Mouse (Mus musculus) hindbrain, embryonic 12.5 days (tissue): Measurements from ENCODE around the gene Sorcs2. TPM values are rescaled to one million over a fixed set of nuclear protein-coding genes. Genes with fewer than 3 reads are reported as not detected.
A peak's percentile ranks its signal among the peaks of the same experiment; 100 is the strongest.

Source experiments
- ATAC-seq: fragments of 200-750 bp; cut with Nextera tagmentation; 2 replicates; pipeline ENCODE4 v1.8.0; 2017; ENCODE audit warnings: moderate TSS enrichment; ENCODE audit not compliant: low FRiP score
- H3K27ac ChIP-seq: fragments of 300-500 bp; sonication (generic); 2 replicates; pipeline ENCODE4 v1.5.1; 2016; ENCODE audit warnings: mild to moderate bottlenecking
- H3K27me3 ChIP-seq: fragments of 300-500 bp; sonication (generic); 2 replicates; pipeline ENCODE4 v1.6.1; 2016; ENCODE audit warnings: mild to moderate bottlenecking
- H3K36me3 ChIP-seq: fragments of 300-500 bp; sonication (generic); 2 replicates; pipeline ENCODE4 v1.6.1; 2016; ENCODE audit warnings: mild to moderate bottlenecking
- H3K4me1 ChIP-seq: fragments of 300-500 bp; sonication (generic); 2 replicates; pipeline ENCODE4 v1.6.1; 2016
- H3K4me2 ChIP-seq: fragments of 300-500 bp; sonication (generic); replicated peaks from 2 replicates; pipeline ENCODE4 v1.6.1; 2016; ENCODE audit warnings: mild to moderate bottlenecking
- H3K4me3 ChIP-seq: fragments of 300-500 bp; sonication (generic); 2 replicates; pipeline ENCODE4 v1.5.1; 2016; ENCODE audit warnings: mild to moderate bottlenecking
- H3K9ac ChIP-seq: fragments of 300-500 bp; sonication (generic); 2 replicates; pipeline ENCODE4 v1.6.1; 2016; ENCODE audit warnings: mild to moderate bottlenecking, moderate library complexity
- H3K9me3 ChIP-seq: fragments of 300-500 bp; sonication (generic); replicated peaks from 2 replicates; pipeline ENCODE4 v1.6.1; 2016; ENCODE audit warnings: mild to moderate bottlenecking
- WGBS: fragments of 180-500 bp; shearing (Covaris S2); methylation state at CpG from one replicate; pipeline ENCODE4 v1.1.7; 2016; 5-methylcytosine and 5-hydroxymethylcytosine counted together
- polyA plus RNA-seq: library from polyadenylated mRNA; unstranded; fragments of >200 nt; fragmentation: Nextera tagmentation; extraction: Ambion mirVana; gene quantifications from 2 replicates; pipeline ENCODE4 v1.2.1, GENCODE M21; 2016

The Sorcs2 gene
- polyA plus RNA-seq, 1 experiment from 2014 or later = 17.5 TPM

DNA sequence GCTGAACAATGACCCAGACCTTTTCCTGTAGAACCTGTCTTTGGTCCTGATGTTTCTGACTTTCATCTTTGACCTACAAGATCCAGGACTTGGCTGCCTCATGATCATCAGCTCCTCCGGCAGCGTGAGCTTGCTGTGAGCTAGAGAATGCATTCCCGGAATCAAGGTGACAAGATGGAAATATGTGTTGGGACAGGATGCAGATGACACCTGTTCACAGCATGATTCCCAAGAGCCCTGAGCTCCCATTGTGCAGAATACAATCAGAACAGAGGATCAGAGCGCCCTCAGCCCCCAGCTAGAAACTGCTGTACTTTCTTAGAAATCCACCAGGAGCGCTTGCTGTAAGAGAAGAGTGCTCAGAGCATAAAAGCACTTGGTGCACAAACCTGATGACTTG lies 311.0 kb downstream of the Sorcs2 start:
- Histone ChIP-seq H3K4me3 (no peak overlapping the region), H3K27ac (no peak overlapping the region), H3K4me2 (no peak overlapping the region), H3K4me1 (peaks cover 27% of the 10 kb centered on the region), H3K9ac (no peak overlapping the region), H3K36me3 (no peaks in the 10 kb centered on the region), H3K9me3 (no peaks in the 10 kb centered on the region), H3K27me3 (no peaks in the 10 kb centered on the region)
- 81% methylated on average over 5 of the region's 5 CpGs for WGBS
- ATAC-seq = no peak

DNA sequence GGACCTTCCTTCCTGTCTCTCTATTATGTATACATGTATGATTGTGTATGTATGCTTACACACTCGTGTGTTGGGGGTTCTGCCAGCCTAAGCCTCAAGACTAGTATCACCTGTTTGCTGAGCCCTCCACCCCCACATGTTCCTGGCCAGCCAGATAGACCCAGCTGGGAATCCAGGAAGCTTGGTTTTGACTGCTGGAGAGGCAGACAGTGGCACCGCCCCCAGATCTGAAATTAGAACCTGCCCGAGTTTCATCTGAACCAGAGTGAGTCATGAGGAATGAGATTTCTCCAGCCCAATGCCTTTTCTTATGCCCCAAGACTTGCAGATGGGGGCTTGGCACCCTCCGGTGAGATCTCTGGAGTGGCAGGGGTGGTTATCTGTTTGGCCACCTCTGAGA lies 312.3 kb downstream of the Sorcs2 start:
- Histone ChIP-seq H3K27ac (no peak overlapping the region), H3K9me3 (no peaks in the 10 kb centered on the region), H3K36me3 (no peaks in the 10 kb centered on the region), H3K9ac (no peak overlapping the region), H3K4me1 (peaks cover 31% of the 10 kb centered on the region), H3K4me3 (no peak overlapping the region), H3K27me3 (no peaks in the 10 kb centered on the region), H3K4me2 (no peak overlapping the region)
- ATAC-seq = no peak
- 77% methylated on average over 4 of the region's 4 CpGs for WGBS

DNA sequence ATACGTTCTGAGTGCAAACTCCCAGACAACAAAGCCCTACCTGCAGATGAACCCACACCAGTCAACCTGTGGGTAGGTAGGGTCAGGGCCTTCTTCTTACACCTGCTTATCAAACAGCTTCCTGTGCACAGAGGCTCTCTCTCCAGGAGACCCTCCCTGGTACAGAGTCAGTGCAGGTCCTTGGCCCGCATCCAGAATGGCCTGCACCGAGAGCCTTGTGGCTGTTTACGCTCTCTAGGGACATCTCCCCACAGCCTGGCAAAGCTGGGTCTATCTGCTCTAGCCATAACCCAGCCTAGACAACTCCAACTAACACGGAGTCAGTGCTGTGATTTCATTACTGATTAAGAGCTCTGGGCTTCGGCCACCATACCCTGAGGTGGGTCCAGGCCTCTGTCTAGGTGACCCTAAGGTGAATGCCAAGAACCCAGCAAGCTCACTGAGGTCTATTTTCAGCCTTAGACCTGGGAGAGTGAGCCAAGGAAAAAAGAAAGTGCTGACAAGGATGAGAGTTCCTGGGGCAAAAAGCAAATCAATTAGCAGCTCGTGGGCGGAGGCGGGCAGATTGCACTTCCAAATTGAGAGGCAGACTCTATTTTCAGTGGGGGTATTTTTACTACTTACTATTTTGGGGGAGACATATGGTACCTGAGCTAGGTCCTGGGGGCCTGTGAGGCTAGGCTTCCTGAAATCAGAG lies 313.9 kb downstream of the Sorcs2 start:
- peaks cover 29% of the 10 kb centered on the region for H3K4me1 ChIP-seq
- no peak overlapping the region for H3K9ac ChIP-seq
- WGBS = 84% methylated on average over 9 of the region's 9 CpGs
- ATAC-seq = no peak
- H3K27ac ChIP-seq = no peak overlapping the region
- no peak overlapping the region for H3K4me2 ChIP-seq
- H3K36me3 ChIP-seq = no peaks in the 10 kb centered on the region
- no peak overlapping the region for H3K4me3 ChIP-seq
- no peaks in the 10 kb centered on the region for H3K9me3 ChIP-seq
- H3K27me3 ChIP-seq = no peaks in the 10 kb centered on the region

DNA sequence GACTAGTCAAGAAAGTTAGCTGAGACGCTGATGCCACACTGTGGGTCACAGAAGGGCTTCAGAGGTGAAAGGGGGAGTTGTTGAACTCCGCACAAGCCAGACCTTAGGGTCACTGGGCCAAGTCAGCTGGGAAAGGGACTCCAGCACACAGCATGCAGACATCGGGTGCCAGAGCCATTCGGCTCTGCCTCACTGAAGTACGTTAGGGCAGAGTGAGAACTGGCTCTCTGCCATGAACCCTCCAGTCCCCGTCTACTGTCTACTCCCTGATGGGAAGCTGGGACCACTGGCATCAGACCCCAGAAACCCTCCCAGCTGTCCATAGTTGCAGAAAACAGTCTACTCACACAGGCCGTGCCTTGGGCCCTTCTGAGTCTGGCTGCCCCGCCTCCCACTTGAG lies 316.9 kb downstream of the Sorcs2 start:
- WGBS = 75% methylated on average over 8 of the region's 8 CpGs
- H3K9ac ChIP-seq = no peak overlapping the region
- no peak overlapping the region for H3K4me3 ChIP-seq
- peaks cover 25% of the 10 kb centered on the region for H3K4me1 ChIP-seq
- no peaks in the 10 kb centered on the region for H3K36me3 ChIP-seq
- no peak for ATAC-seq
- no peaks in the 10 kb centered on the region for H3K9me3 ChIP-seq
- no peak overlapping the region for H3K4me2 ChIP-seq
- no peak overlapping the region for H3K27ac ChIP-seq
- H3K27me3 ChIP-seq = no peaks in the 10 kb centered on the region

DNA sequence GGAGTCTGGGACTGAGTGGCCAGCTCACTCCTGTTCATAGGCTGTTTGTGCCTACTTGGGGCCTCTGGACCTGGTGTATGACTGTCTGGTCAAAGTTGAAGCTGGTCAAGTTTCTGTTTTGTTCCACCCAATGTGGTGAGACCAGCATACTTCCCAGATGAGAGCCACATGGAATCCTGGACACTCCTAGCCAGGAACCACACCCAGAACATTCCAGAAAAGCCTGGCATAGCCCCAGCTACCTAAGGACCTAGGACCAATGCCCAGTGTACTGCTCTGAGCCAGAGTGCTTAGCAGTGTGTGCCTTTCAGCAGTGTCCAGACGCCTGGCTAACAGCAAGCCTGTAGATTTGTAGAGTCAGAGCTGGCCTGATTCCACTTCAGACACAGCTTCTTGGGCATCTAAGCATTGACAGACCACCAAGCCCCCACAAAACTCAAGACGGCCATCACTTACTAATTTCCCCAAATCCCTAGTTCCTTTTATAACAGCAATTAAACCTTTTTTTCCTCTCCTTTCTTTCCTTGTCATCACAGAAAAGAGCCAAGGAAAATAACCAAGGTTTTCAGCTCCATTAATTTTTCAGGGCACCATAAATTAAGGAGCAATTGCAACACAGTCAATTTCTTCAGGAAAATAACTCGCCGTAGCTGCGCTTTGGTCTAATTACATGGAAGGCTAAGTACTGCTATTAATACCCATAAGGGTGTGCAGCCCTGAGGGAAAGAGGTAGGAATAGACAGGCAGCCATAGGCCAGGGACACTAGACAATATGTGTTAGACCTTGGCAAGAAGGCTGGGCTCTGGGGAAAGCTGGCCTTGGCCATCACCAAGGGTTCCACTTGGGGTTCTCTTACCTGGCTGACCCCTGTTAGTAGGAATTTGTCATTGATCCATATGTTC lies 322.5 kb downstream of the Sorcs2 start:
- Histone ChIP-seq H3K27ac (no peak overlapping the region), H3K36me3 (no peaks in the 10 kb centered on the region), H3K4me1 (no peaks in the 10 kb centered on the region; the same call in 1 of the 2 replicates), H3K4me3 (no peak overlapping the region), H3K27me3 (no peaks in the 10 kb centered on the region), H3K9ac (no peak overlapping the region), H3K4me2 (no peak overlapping the region), H3K9me3 (0 out of 2 replicates have a peak, but pooled peaks cover 6% of the 10 kb centered on the region)
- ATAC-seq = no peak
- 79% methylated on average over 5 of the region's 5 CpGs for WGBS

DNA sequence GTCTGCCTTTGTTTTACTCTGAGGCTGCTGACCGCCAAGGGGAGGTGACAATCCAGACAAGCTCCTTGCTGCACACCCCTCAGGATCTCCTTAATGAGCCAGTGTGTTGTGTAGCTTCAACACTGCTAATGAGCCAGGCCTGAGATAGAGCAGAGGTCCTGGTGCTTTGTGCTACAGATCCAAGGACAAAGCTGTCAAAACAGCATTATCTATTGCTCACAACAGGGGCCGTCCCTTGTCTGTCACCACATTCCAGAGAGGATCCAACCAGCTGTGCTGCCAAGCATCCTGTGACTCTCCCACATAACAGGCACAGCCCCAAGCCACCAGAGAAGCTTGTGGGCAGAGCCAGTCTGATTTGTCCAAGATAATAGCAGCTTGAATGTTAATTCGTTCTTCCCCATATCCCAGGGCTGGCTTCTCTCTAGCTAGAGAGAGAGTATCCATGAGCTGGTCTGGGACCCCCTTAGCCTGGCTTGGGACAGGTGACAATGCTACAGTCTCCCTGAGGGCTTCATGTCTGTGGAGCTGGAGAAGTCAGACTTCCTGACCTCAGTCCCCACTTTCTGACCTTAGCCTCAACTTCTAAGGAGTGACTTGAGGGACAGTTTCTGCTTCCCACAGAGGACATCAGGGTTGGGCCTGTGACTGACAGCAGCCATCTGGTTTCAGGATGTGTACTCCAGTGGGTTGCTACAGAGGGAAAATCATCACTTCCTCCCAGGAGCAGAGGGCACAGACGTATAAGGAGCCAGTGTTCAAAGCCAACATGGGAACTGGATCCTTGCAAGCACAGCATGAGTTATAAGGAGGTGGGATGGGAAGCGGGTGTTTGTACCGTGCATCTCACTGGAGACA lies 328.2 kb downstream of the Sorcs2 start:
- Histone ChIP-seq H3K4me1 (peaks cover 21% of the 10 kb centered on the region), H3K4me2 (no peak overlapping the region), H3K36me3 (0 out of 2 replicates have a peak, but pooled peaks cover 2% of the 10 kb centered on the region), H3K4me3 (no peak overlapping the region), H3K9me3 (0 out of 2 replicates have a peak, but pooled peaks cover 6% of the 10 kb centered on the region), H3K9ac (no peak overlapping the region), H3K27me3 (peaks cover 26% of the 10 kb centered on the region), H3K27ac (no peak overlapping the region)
- peak; percentile 49 for ATAC-seq
- WGBS = 32% methylated on average over 6 of the region's 6 CpGs

DNA sequence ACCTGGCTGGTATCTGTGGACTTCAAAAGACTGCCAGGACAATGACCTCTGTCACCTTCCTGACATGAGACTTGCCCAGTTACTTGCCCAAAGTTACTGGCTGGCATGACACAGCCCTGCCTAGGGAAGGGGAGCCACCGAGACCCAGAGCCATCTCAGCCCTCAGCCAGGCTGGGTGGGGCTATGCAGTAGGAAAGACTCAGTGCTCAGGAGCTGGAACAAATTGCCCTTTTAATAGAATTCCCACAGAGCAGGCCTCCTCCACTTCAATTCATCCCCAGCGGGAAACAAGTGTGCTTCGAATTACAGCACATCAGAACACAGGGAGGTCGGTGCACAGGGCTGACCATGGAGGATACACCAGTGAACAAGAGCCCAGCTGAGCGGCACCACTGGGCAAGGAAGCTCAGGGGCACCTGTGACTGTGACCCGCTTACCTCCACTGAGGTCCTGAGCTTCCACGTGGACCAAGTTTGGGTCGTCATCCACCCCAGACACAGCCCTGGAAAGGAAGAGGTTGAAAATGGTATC lies 330.2 kb downstream of the Sorcs2 start:
- H3K27ac ChIP-seq = no peak overlapping the region
- H3K27me3 ChIP-seq = peaks cover 27% of the 10 kb centered on the region
- H3K36me3 ChIP-seq = 0 out of 2 replicates have a peak, but pooled peaks cover 5% of the 10 kb centered on the region
- H3K4me3 ChIP-seq = no peak overlapping the region
- H3K4me1 ChIP-seq = peaks cover 21% of the 10 kb centered on the region
- H3K9ac ChIP-seq = no peak overlapping the region
- no peak overlapping the region for H3K4me2 ChIP-seq
- WGBS = 24% methylated on average over 8 of the region's 8 CpGs
- H3K9me3 ChIP-seq = no peaks in the 10 kb centered on the region
- no peak for ATAC-seq

DNA sequence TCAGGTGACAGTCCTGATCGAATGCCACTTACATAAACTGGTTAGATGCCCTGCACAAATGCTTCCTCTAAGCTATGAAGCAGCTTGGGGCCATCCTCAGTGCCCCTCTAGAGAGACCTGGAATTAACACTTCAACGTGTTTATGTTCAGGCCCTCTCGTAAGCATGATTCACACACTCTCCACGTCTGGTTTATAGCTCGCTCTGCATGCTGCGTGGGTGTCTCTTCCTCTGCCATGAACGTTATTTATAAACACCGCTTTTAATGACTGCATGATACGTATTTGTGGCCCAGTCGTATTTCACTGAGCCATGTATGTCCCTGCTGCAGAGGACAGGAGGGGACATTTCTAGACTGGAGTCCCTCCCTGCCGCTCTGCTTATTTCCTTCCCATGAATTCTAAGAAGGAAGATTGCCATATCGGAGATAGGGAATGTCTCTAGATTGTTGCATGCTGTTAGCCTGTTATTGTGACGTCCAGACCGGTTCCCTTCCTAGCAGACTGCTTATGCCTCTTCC lies 340.1 kb downstream of the Sorcs2 start:
- 91% methylated on average over 14 of the region's 14 CpGs for WGBS
- H3K27ac ChIP-seq = no peak overlapping the region
- no peak overlapping the region for H3K9ac ChIP-seq
- H3K4me3 ChIP-seq = no peak overlapping the region
- H3K4me2 ChIP-seq = no peak overlapping the region
- H3K27me3 ChIP-seq = peaks cover 3% of the 10 kb centered on the region; the same call in 1 of the 2 replicates
- peaks cover 10% of the 10 kb centered on the region for H3K4me1 ChIP-seq
- no peaks in the 10 kb centered on the region for H3K36me3 ChIP-seq
- H3K9me3 ChIP-seq = no peaks in the 10 kb centered on the region
- no peak for ATAC-seq

DNA sequence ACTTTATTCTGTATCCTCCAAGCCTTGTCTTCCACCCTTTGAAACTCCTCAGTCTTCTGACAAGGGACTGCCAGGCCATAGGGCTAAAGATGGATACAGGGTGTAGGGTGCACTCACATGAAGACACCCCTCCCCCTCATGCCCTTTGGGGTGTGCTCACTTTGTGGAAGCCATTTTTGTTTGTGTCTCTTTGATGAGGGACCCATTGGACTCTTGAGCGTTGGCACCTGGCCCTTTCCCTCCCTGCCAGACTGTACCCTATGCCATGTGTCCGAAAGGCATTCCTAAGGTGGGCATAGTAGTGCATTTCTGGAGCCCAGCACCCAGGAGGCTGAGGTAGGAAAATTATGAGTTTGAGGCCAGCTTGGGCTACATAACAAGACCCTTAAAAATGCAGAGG lies 341.0 kb downstream of the Sorcs2 start:
- Histone ChIP-seq H3K4me2 (no peak overlapping the region), H3K9ac (no peak overlapping the region), H3K4me3 (no peak overlapping the region), H3K27ac (no peak overlapping the region), H3K36me3 (no peaks in the 10 kb centered on the region), H3K9me3 (no peaks in the 10 kb centered on the region), H3K27me3 (peaks cover 3% of the 10 kb centered on the region; the same call in 1 of the 2 replicates), H3K4me1 (peaks cover 10% of the 10 kb centered on the region)
- 98% methylated on average over 2 of the region's 2 CpGs for WGBS
- ATAC-seq = no peak

DNA sequence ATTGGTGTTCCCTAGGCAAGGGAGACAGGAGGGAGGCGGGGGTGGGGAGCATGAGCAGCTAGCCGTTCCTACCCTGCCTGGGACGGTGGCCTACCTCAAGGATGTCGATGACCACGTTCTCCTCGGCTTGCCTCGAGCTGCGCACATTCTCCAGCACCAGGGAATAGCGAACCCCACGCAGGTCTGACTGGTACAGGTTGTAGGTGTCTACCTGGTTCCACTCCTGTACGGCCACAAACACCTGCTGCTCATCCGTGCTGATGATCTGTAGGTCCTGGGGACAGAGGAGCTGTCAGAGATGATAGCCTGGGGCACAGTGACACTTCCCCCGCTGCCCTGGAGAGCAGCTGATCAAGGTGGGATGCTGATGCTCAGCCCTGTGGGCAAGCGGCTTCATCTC lies 342.1 kb downstream of the Sorcs2 start:
- H3K27ac ChIP-seq = no peak overlapping the region
- peaks cover 10% of the 10 kb centered on the region for H3K4me1 ChIP-seq
- peaks cover 3% of the 10 kb centered on the region; the same call in 1 of the 2 replicates for H3K27me3 ChIP-seq
- H3K4me2 ChIP-seq = no peak overlapping the region
- no peaks in the 10 kb centered on the region for H3K9me3 ChIP-seq
- WGBS = 88% methylated on average over 14 of the region's 14 CpGs
- no peak for ATAC-seq
- no peak overlapping the region for H3K4me3 ChIP-seq
- H3K36me3 ChIP-seq = no peaks in the 10 kb centered on the region
- H3K9ac ChIP-seq = no peak overlapping the region

DNA sequence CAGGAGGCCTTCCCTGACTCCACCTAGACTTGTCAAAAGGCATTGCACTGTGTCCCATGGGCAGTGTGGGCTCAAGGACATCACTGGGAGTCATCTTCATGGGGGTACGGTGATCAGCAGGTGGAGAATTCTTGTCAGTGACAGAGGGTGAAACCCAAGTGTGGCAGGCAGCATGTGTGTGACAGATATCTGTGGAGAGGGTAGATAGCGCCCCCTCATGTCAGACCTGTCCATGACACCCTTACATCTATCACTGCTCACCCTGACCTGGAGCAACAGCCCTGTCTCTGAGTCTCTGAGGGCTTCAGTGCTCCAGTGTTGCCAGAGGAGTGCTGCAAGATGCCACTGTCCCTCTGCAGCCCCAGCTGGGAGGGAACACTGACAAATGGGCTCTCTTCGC lies 343.4 kb downstream of the Sorcs2 start:
- WGBS = 49% methylated on average over 3 of the region's 3 CpGs
- Histone ChIP-seq H3K4me2 (no peak overlapping the region), H3K9ac (no peak overlapping the region), H3K27ac (no peak overlapping the region), H3K9me3 (no peaks in the 10 kb centered on the region), H3K27me3 (peaks cover 3% of the 10 kb centered on the region; the same call in 1 of the 2 replicates), H3K36me3 (no peaks in the 10 kb centered on the region), H3K4me1 (peaks cover 10% of the 10 kb centered on the region), H3K4me3 (no peak overlapping the region)
- ATAC-seq = peak; percentile 64
